Mouse (Mus musculus) midbrain, embryonic 10.5 days (tissue): ENCODE results near the gene Pex11b. TPM values are rescaled to one million over a fixed set of nuclear protein-coding genes. Genes with fewer than 3 reads are reported as not detected.
"Not testable (repeated sequence)": the region's sequence is repeated elsewhere in the genome, so short reads cannot be mapped to it uniquely, and the experiment has no call there.

ENCODE experiments used
- DNase-seq: peaks from one replicate; pipeline ENCODE4 v3.0.0-alpha.2; 2017; ENCODE audit warnings: low spot score
- H3K27ac ChIP-seq: fragments of 300-500 bp; sonication (generic); replicated peaks from 2 replicates; pipeline ENCODE4 v1.5.1; 2016; ENCODE audit warnings: mild to moderate bottlenecking
- H3K27me3 ChIP-seq: fragments of 300-500 bp; sonication (generic); 2 replicates; pipeline ENCODE4 v1.6.1; 2016; ENCODE audit warnings: low read depth, mild to moderate bottlenecking; ENCODE audit not compliant: poor library complexity, severe bottlenecking
- H3K36me3 ChIP-seq: fragments of 300-500 bp; sonication (generic); 2 replicates; pipeline ENCODE4 v1.6.1; 2016; ENCODE audit warnings: mild to moderate bottlenecking, moderate library complexity
- H3K4me1 ChIP-seq: fragments of 300-500 bp; sonication (generic); 2 replicates; pipeline ENCODE4 v1.6.1; 2016
- H3K4me3 ChIP-seq: fragments of 300-500 bp; sonication (generic); 2 replicates; pipeline ENCODE4 v1.5.1; 2016; ENCODE audit warnings: mild to moderate bottlenecking, moderate library complexity
- H3K9me3 ChIP-seq: fragments of 300-500 bp; sonication (generic); replicated peaks from 2 replicates; pipeline ENCODE4 v1.6.1; 2016; ENCODE audit warnings: mild to moderate bottlenecking
- WGBS: fragments of 180-500 bp; shearing (Covaris S2); methylation state at CpG from one replicate; pipeline ENCODE4 v1.1.7; 2016; 5-methylcytosine and 5-hydroxymethylcytosine counted together
- polyA plus RNA-seq: library from polyadenylated mRNA; unstranded; fragments of >200 nt; fragmentation: Nextera tagmentation; extraction: Ambion mirVana; gene quantifications from 2 replicates; pipeline ENCODE4 v1.2.1, GENCODE M21; 2016

Pex11b gene
- polyA plus RNA-seq, 1 experiment from 2014 or later = 38.5 TPM

DNA sequence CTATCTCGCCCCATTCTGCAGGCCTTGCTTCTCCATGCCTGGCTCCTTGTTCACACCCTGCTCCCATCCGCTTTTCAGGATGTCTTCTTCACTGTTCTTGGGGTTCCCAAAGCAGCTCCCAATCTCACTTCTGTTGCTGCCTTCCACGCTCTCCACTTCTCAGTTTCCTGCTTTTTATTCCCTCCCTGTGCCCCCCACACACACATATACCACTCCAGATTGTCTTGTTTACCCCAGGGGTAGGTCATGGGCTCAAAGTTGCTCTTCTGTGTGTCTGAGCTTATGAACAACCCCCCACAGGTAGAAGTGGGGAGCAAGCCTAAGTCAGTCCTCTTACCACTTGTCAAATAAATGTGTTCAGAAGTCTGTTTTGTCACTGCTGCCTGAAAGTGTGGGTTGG, 35.8 kb upstream of the Pex11b start:
- peaks cover 85% of the 10 kb centered on the region for H3K4me1 ChIP-seq
- DNase-seq = no peak
- WGBS = 59% methylated on average over 3 of the region's 3 CpGs
- H3K4me3 ChIP-seq = peak overlapping the region; percentile 66
- peaks cover 12% of the 10 kb centered on the region for H3K36me3 ChIP-seq
- H3K9me3 ChIP-seq = no peaks in the 10 kb centered on the region
- H3K27ac ChIP-seq = no peak overlapping the region
- H3K27me3 ChIP-seq = peaks cover 51% of the 10 kb centered on the region

GRCm38 (mm10) chr3:96600639-96601250, 34.4 kb upstream of the Pex11b start, which contains the start of gene Lix1l:
Lix1l (plus strand) TSS chr3:96601149.
- peak; percentile 96 for DNase-seq
- Histone ChIP-seq H3K27me3 (peaks cover 39% of the 10 kb centered on the region), H3K9me3 (no peaks in the 10 kb centered on the region), H3K27ac (peak within 1 kb of the TSS; percentile 97), H3K4me3 (peak within 1 kb of the TSS; percentile 89), H3K36me3 (peaks cover 20% of the 10 kb centered on the region), H3K4me1 (peaks cover 90% of the 10 kb centered on the region)
- WGBS = 1% methylated on average over 27 of the region's 27 CpGs

- Histone ChIP-seq H3K36me3 (peaks cover 24% of the 10 kb centered on the region), H3K4me3 (peak overlapping the region; percentile 89), H3K27me3 (peaks cover 33% of the 10 kb centered on the region), H3K27ac (peak overlapping the region; percentile 97), H3K9me3 (no peaks in the 10 kb centered on the region), H3K4me1 (peaks cover 84% of the 10 kb centered on the region)
- WGBS = 1% methylated on average over 35 of the region's 40 CpGs
- DNase-seq = peak; percentile 75
These were observed 33.9 kb upstream of the Pex11b start for GRCm38 (mm10) chr3:96601251-96601787.

GRCm38 (mm10) chr3:96601941-96602703, 33.1 kb upstream of the Pex11b start:
- H3K27me3 ChIP-seq = peaks cover 25% of the 10 kb centered on the region
- H3K4me1 ChIP-seq = peaks cover 76% of the 10 kb centered on the region
- H3K9me3 ChIP-seq = no peaks in the 10 kb centered on the region
- H3K4me3 ChIP-seq = peak overlapping the region; percentile 89
- peaks cover 30% of the 10 kb centered on the region for H3K36me3 ChIP-seq
- 26% methylated on average over 10 of the region's 10 CpGs for WGBS
- peak overlapping the region; percentile 97 for H3K27ac ChIP-seq
- DNase-seq = no peak

GRCm38 (mm10) chr3:96602704-96603084, 32.5 kb upstream of the Pex11b start:
- no peaks in the 10 kb centered on the region for H3K9me3 ChIP-seq
- peaks cover 19% of the 10 kb centered on the region for H3K27me3 ChIP-seq
- no peak for DNase-seq
- peaks cover 35% of the 10 kb centered on the region for H3K36me3 ChIP-seq
- peak overlapping the region; percentile 97 for H3K27ac ChIP-seq
- H3K4me1 ChIP-seq = peaks cover 70% of the 10 kb centered on the region
- WGBS = 44% methylated on average over 5 of the region's 5 CpGs
- H3K4me3 ChIP-seq = peak overlapping the region; percentile 89

DNA sequence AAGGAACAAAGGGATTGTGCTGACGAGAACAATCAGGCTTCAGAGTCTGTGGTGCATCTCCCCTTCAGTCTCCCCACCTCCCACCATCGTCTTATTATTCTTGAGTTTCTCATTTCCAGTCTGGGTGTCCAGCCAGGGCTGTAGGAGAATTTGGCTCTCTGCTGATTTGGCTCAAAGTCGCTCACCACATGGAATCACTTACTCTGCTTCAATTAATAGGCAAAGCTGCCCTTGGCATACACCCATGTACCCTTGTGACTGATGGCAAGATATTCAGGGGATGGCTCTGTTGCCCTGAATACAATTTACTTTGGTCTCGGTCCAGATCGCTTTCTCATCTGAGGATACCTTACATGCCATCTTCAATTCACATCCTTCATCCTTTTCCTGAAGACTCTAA, 31.9 kb upstream of the Pex11b start:
- Histone ChIP-seq H3K27ac (peak overlapping the region; percentile 97), H3K4me3 (peak overlapping the region; percentile 89), H3K4me1 (peaks cover 64% of the 10 kb centered on the region)

GRCm38 (mm10) chr3:96606007-96606406, 29.2 kb upstream of the Pex11b start:
- H3K36me3 ChIP-seq = peaks cover 49% of the 10 kb centered on the region

More for the DNA sequence above, 31.9 kb upstream of the Pex11b start:
- H3K36me3 ChIP-seq = peaks cover 37% of the 10 kb centered on the region
- 54% methylated on average over 5 of the region's 5 CpGs for WGBS
- H3K9me3 ChIP-seq = no peaks in the 10 kb centered on the region
- DNase-seq = no peak
- peaks cover 19% of the 10 kb centered on the region for H3K27me3 ChIP-seq

GRCm38 (mm10) chr3:96606618-96607017, 28.6 kb upstream of the Pex11b start:
- WGBS = 91% methylated on average over 4 of the region's 4 CpGs
- H3K27me3 ChIP-seq = no peaks in the 10 kb centered on the region
- H3K36me3 ChIP-seq = peaks cover 53% of the 10 kb centered on the region
- no peak overlapping the region for H3K27ac ChIP-seq
- peaks cover 45% of the 10 kb centered on the region for H3K4me1 ChIP-seq
- no peak overlapping the region for H3K4me3 ChIP-seq
- DNase-seq = no peak
- no peaks in the 10 kb centered on the region for H3K9me3 ChIP-seq

More at GRCm38 (mm10) chr3:96606007-96606406, 29.2 kb upstream of the Pex11b start:
- DNase-seq, H3K4me3 ChIP-seq, H3K9me3 ChIP-seq, H3K27ac ChIP-seq, H3K27me3 ChIP-seq: not testable (repeated sequence)
- H3K4me1 ChIP-seq = peaks cover 51% of the 10 kb centered on the region
- 86% methylated on average over 4 of the region's 4 CpGs for WGBS

GRCm38 (mm10) chr3:96617941-96618340, 17.2 kb upstream of the Pex11b start:
- Histone ChIP-seq H3K36me3 (peaks cover 86% of the 10 kb centered on the region), H3K27me3 (no peaks in the 10 kb centered on the region), H3K4me1 (no peaks in the 10 kb centered on the region), H3K27ac (no peak overlapping the region), H3K9me3 (no peaks in the 10 kb centered on the region), H3K4me3 (no peak overlapping the region)
- no peak for DNase-seq
- WGBS = 95% methylated on average over 3 of the region's 3 CpGs

DNA sequence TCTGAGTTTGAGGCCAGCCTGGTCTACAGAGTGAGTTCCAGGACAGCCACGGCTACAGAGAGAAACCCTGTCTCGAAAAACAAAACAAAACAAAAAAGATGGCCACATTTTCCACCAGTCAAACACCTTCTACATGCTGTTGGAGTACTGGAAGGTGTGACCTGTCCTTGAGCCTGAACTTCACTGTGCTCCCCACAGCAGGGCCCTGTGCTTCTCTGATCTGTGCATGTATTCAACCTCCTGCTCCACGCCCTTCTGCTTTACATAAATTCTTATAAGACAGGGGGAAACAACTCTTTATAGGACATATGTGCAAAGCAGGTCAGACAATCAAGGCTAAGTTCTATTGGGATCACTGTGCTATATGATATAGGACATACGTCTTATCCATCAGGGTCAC, 12.0 kb upstream of the Pex11b start:
- no peak for DNase-seq
- Histone ChIP-seq H3K4me1 (no peaks in the 10 kb centered on the region), H3K36me3 (peaks cover 86% of the 10 kb centered on the region), H3K27me3 (no peaks in the 10 kb centered on the region), H3K4me3 (no peak overlapping the region), H3K9me3 (no peaks in the 10 kb centered on the region), H3K27ac (no peak overlapping the region)
- WGBS = 92% methylated on average over 4 of the region's 4 CpGs

GRCm38 (mm10) chr3:96629729-96630600, 5.2 kb upstream of the Pex11b start, which contains the start of gene Rbm8a:
Rbm8a (plus strand) TSS chr3:96629933.
- no peaks in the 10 kb centered on the region for H3K27me3 ChIP-seq
- no peaks in the 10 kb centered on the region for H3K9me3 ChIP-seq
- H3K4me1 ChIP-seq = peaks cover 27% of the 10 kb centered on the region
- peak within 1 kb of the TSS; percentile 94 for H3K27ac ChIP-seq
- peaks cover 60% of the 10 kb centered on the region for H3K36me3 ChIP-seq
- H3K4me3 ChIP-seq = peak within 1 kb of the TSS; percentile 78
- under 1% methylated on average over 48 of the region's 48 CpGs for WGBS
- DNase-seq = peak; percentile 96

DNA sequence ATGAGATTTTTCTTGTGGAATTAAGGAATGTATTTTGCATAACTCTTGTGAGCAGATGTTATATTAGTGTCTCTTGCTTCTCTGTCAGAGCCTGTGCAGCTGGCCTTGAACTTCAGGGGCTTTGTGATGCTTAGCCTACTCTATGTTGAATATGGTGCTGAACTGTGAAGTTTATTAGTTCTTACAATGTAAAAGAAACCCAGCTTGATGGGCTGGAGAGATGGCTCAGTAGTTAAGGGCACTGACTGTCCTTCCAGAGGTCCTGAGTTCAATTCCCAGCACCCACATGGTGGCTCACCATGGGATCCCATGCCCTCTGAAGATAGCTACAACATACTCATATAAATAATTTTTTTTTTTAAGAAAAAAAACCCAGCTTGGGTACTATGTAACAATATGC, 3.1 kb upstream of the Pex11b start:
- Histone ChIP-seq H3K36me3 (peaks cover 44% of the 10 kb centered on the region), H3K27me3 (no peaks in the 10 kb centered on the region), H3K9me3 (no peaks in the 10 kb centered on the region), H3K4me3 (no peak overlapping the region), H3K27ac (no peak overlapping the region), H3K4me1 (peaks cover 48% of the 10 kb centered on the region)
- no peak for DNase-seq
